Mouse (Mus musculus) cortical plate, adult 2 months (tissue): ENCODE measurements around the gene Gm5431.

ENCODE experiments used
- CTCF ChIP-seq: fragments of 200-500 bp; IDR thresholded peaks from 2 replicates; pipeline ENCODE4 v1.5.1; 2011; ENCODE audit warnings: mild to moderate bottlenecking, control low read depth, low read length; ENCODE audit not compliant: insufficient read depth; ENCODE audit errors: extremely low read depth
- POLR2A ChIP-seq: fragments of 200-500 bp; IDR thresholded peaks from 2 replicates; pipeline ENCODE4 v1.6.1; 2011; ENCODE audit warnings: mild to moderate bottlenecking, low read length, control low read depth; ENCODE audit not compliant: insufficient read depth; ENCODE audit errors: extremely low read depth

GRCm38 (mm10) chr11:48853474-48854180, 48.4 kb downstream of the Gm5431 start:
- no peak for TF ChIP-seq CTCF
- TF ChIP-seq POLR2A = no peak
